Mouse (Mus musculus) kidney, adult 9 months (tissue): ENCODE data around the gene Arf5.

Experiments
- DNase-seq: peaks from one replicate; pipeline ENCODE4 v3.0.0; 2022

The Arf5 gene

GRCm38 (mm10) chr6:28429870-28430269, 6.5 kb downstream of the Arf5 start:
- DNase-seq: no peak

- no peak for DNase-seq
Measured at GRCm38 (mm10) chr6:28430795-28431537, 7.6 kb downstream of the Arf5 start.

- DNase-seq: no peak
Measured at GRCm38 (mm10) chr6:28431538-28431855, 8.1 kb downstream of the Arf5 start.

GRCm38 (mm10) chr6:28447937-28448336, 24.6 kb downstream of the Arf5 start:
- no peak for DNase-seq

GRCm38 (mm10) chr6:28449253-28449652, 25.9 kb downstream of the Arf5 start, which contains the start of gene Pax4:
Pax4 (minus strand) TSS chr6:28449353.
- no peak for DNase-seq

GRCm38 (mm10) chr6:28450481-28450880, 27.1 kb downstream of the Arf5 start:
- no peak for DNase-seq

- no peak for DNase-seq
Measured at GRCm38 (mm10) chr6:28450977-28451376, 27.6 kb downstream of the Arf5 start.

GRCm38 (mm10) chr6:28459221-28459668, 35.9 kb downstream of the Arf5 start:
- DNase-seq: no peak

- peak; percentile 79 for DNase-seq
Measured at GRCm38 (mm10) chr6:28460534-28460933, 37.2 kb downstream of the Arf5 start.

GRCm38 (mm10) chr6:28464630-28465029, 41.3 kb downstream of the Arf5 start:
- no peak for DNase-seq

- peak; percentile 49 for DNase-seq
Measured at GRCm38 (mm10) chr6:28470017-28470602, 46.8 kb downstream of the Arf5 start.

GRCm38 (mm10) chr6:28470621-28471020, 47.3 kb downstream of the Arf5 start:
- no peak for DNase-seq

GRCm38 (mm10) chr6:28471284-28472035, 48.1 kb downstream of the Arf5 start:
- DNase-seq: no peak

GRCm38 (mm10) chr6:28474211-28474610, 50.9 kb downstream of the Arf5 start:
- DNase-seq: no peak

GRCm38 (mm10) chr6:28474839-28475238, 51.5 kb downstream of the Arf5 start, which contains the start of gene Snd1:
Snd1 (plus strand) TSS chr6:28475139.
- no peak for DNase-seq
